10 mouse cellular contexts compared by ENCODE assay signal in the genomic region with DNA sequence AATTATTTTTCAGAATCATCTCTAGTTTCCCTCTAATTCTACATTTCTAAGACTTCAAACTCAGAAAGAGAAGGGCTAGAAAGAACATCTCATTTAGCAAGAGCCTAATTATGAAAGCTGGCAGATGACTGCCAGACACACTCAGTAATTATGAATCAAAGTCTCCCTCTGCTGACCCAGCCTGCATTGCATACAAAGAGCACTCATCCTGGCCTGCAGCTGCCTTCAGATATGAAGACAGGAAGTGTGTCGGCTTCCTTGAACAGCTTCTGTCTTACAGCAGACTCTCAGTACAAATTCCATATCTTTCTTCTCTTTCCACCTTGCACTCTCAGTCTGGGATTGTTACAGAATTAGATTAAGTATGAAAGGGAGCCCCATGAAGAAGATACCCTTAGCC. TPM values are rescaled to one million over a fixed set of nuclear protein-coding genes. Genes with fewer than 3 reads are reported as not detected.
DNase-seq lines count a peak whose midpoint lies in the region; ATAC-seq lines count a peak whose summit lies in the region.
"Had no signal": no experiment of that assay in that cellular context is flagged by ENCODE, and none has a peak within 500 bp of the region (broad histone marks: within the 10 kb centered on the region; RNA-seq: fewer than 3 reads in every experiment).

No protein-coding gene starts in this region.

- no peak overlapping the region for H3K27ac ChIP-seq in midbrain, embryonic 15.5 days
- H3K27ac ChIP-seq in midbrain, embryonic 10.5 days (replicated peaks) = no peak overlapping the region
- H3K27ac ChIP-seq: embryonic facial prominence, embryonic 15.5 days; limb, embryonic 15.5 days had no signal

- 0 out of 2 replicates have a peak, but pooled peaks have one; percentile 52 for ATAC-seq in midbrain, embryonic 15.5 days (replicated peaks)

- H3K4me3 ChIP-seq in midbrain, embryonic 15.5 days = no peak overlapping the region
- no peak overlapping the region for H3K4me3 ChIP-seq in midbrain, embryonic 10.5 days
- H3K4me3 ChIP-seq: embryonic facial prominence, embryonic 15.5 days; limb, embryonic 15.5 days had no signal

- no peaks in the 10 kb centered on the region for H3K4me1 ChIP-seq in midbrain, embryonic 15.5 days
- H3K4me1 ChIP-seq in midbrain, embryonic 10.5 days = peaks cover 12% of the 10 kb centered on the region
- H3K4me1 ChIP-seq: embryonic facial prominence, embryonic 15.5 days; limb, embryonic 15.5 days had no signal

- 45% methylated on average over 1 of the region's 1 CpGs for WGBS in midbrain, embryonic 15.5 days
- WGBS in midbrain, embryonic 10.5 days = 73% methylated on average over 1 of the region's 1 CpGs

- peak; percentile 25 to 79 for DNase-seq in adrenal gland, adult (ENCODE audit: inconsistent age in 2 of 2, low spot score in 1 of 2)
- no peak for DNase-seq in adrenal gland, postnatal 4 days (ENCODE audit: low spot score in 2 of 2)
- no peak for DNase-seq in midbrain, embryonic 10.5 days (ENCODE audit: low spot score)
- peak; percentile 40 for DNase-seq in embryo, embryonic 10.5 days (ENCODE audit: low spot score)
- peak; percentile 75 for DNase-seq in kidney, adult 9 months
- peak; percentile 77 for DNase-seq in lung, postnatal 10 days
- peak; percentile 2 for DNase-seq in thymus, postnatal 25 days

- H3K27me3 ChIP-seq in midbrain, embryonic 15.5 days (replicated peaks) = peaks cover 4% of the 10 kb centered on the region; the same call in 1 of the 2 replicates
- H3K27me3 ChIP-seq in midbrain, embryonic 10.5 days (ENCODE audit: low read depth, poor library complexity, severe bottlenecking) = peaks cover 52% of the 10 kb centered on the region
- H3K27me3 ChIP-seq: embryonic facial prominence, embryonic 15.5 days; limb, embryonic 15.5 days had no signal

- H3K9ac ChIP-seq in midbrain, embryonic 15.5 days = no peak overlapping the region
- H3K9ac ChIP-seq: embryonic facial prominence, embryonic 15.5 days; limb, embryonic 15.5 days had no signal

- H3K4me2 ChIP-seq in midbrain, embryonic 15.5 days = no peak overlapping the region
- H3K4me2 ChIP-seq: embryonic facial prominence, embryonic 15.5 days; limb, embryonic 15.5 days had no signal

- no peaks in the 10 kb centered on the region for H3K9me3 ChIP-seq in midbrain, embryonic 15.5 days
- no peaks in the 10 kb centered on the region for H3K9me3 ChIP-seq in midbrain, embryonic 10.5 days (replicated peaks)
- H3K9me3 ChIP-seq: embryonic facial prominence, embryonic 15.5 days; limb, embryonic 15.5 days had no signal

- no peaks in the 10 kb centered on the region for H3K36me3 ChIP-seq in midbrain, embryonic 15.5 days (replicated peaks)
- H3K36me3 ChIP-seq in midbrain, embryonic 10.5 days = no peaks in the 10 kb centered on the region
- H3K36me3 ChIP-seq: embryonic facial prominence, embryonic 15.5 days; limb, embryonic 15.5 days had no signal

RNA-seq across cellular contexts. Expression of a gene that starts 33.1 kb away (rescaled TPM):
- total RNA-seq in adrenal gland, postnatal 4 days (2021) = 10 to 100 TPM; 82.0 to 87.5 TPM
- polyA plus RNA-seq in midbrain, embryonic 15.5 days (2015; fragmentation: Nextera tagmentation; extraction: Ambion mirVana) = 28.0 and 32.8 TPM in 2 replicates
- polyA plus RNA-seq in midbrain, embryonic 10.5 days (2016; fragmentation: Nextera tagmentation; extraction: Ambion mirVana) = 14.4 and 16.3 TPM in 2 replicates

RNA-seq across cellular contexts. Expression of a gene that starts 33.2 kb away (rescaled TPM):
- total RNA-seq in adrenal gland, postnatal 4 days (2021) = 10 to 100 TPM; 44.2 to 47.6 TPM
- 1.6 and 1.7 TPM in 2 replicates for polyA plus RNA-seq in midbrain, embryonic 15.5 days (2015; fragmentation: Nextera tagmentation; extraction: Ambion mirVana)
- 2.6 and 3.2 TPM in 2 replicates for polyA plus RNA-seq in midbrain, embryonic 10.5 days (2016; fragmentation: Nextera tagmentation; extraction: Ambion mirVana)

Comparison
In these comparisons a context has a peak if more than half of its experiments do, and no peak if none do; other contexts are left out.
1. DNase-seq: peak in adrenal gland, adult (2 of 2), embryo, embryonic 10.5 days (single experiment), kidney, adult 9 months (single experiment), lung, postnatal 10 days (single experiment) and thymus, postnatal 25 days (single experiment); none in adrenal gland, postnatal 4 days (0 of 2) and midbrain, embryonic 10.5 days (single experiment).